In the genomic region with DNA sequence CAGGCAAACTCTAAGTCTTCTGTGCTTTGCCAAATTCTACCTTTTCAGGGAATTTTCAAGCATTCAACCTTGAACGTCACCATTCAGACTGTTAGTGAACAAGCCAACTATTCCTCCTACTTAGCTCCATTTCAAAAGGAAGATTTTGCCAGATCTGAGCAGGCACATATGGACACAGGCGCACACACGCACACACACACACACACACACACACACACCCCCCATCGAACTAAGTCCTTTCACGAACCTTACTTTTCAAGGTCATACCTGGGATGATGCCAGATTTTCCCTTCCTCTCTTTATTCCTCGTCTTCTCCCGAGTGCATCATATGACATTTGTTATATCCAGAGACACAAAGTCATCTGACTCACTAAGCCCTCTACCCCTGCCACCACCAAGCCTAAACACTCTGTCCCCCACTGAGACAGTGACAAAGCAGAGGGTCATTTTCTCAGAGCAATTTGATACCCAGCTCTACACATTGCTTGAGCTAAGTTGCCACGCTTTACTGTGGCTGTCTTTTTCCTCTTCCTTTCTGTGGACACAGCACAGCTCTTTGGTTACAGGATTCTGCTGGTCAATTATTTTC, we compare ENCODE assay signal across 12 mouse cellular contexts. TPM values are rescaled to one million over a fixed set of nuclear protein-coding genes. Genes with fewer than 3 reads are reported as not detected.
DNase-seq lines count a peak whose midpoint lies in the region; ATAC-seq and TF ChIP-seq lines count a peak whose summit lies in the region.
"Not testable (repeated sequence)": the region's sequence is repeated elsewhere in the genome, so short reads cannot be mapped to it uniquely, and the experiment has no call there.
"Had no signal": no experiment of that assay in that cellular context is flagged by ENCODE, and none has a peak within 500 bp of the region (broad histone marks: within the 10 kb centered on the region; RNA-seq: fewer than 3 reads in every experiment).

No protein-coding gene starts in this region.

- not testable (repeated sequence) for H3K27ac ChIP-seq in gastrocnemius, adult 2 months; hindbrain, embryonic 11.5 days (ENCODE audit: low read depth, low read length); lung, embryonic 14.5 days (ENCODE audit: low read depth)

- TF ChIP-seq CTCF in gastrocnemius, adult 2 months (IDR thresholded peaks at IDR 0.05); lung, embryonic 14.5 days (IDR thresholded peaks at IDR 0.05; ENCODE audit: low read depth): not testable (repeated sequence)

- not testable (repeated sequence) for H3K27me3 ChIP-seq in hindbrain, embryonic 11.5 days (ENCODE audit: control insufficient read depth, insufficient read depth, low read length); lung, embryonic 14.5 days (ENCODE audit: insufficient read depth, low read length)

- H3K9ac ChIP-seq in hindbrain, embryonic 11.5 days (ENCODE audit: low read depth, low read length); lung, embryonic 14.5 days: not testable (repeated sequence)

- intact Hi-C loops in gastrocnemius, adult 2 months (cut with DNase I) = not testable (repeated sequence)

- not testable (repeated sequence) for H3K4me1 ChIP-seq in hindbrain, embryonic 11.5 days (replicated peaks; ENCODE audit: control insufficient read depth, insufficient read depth, low read length); lung, embryonic 14.5 days (ENCODE audit: insufficient read depth)

- not testable (repeated sequence) for H3K4me2 ChIP-seq in hindbrain, embryonic 11.5 days (replicated peaks; ENCODE audit: low read depth, low read length); lung, embryonic 14.5 days

- not testable (repeated sequence) for ATAC-seq in hindbrain, embryonic 11.5 days (ENCODE audit: low FRiP score); lung, embryonic 14.5 days (ENCODE audit: insufficient read depth)

- WGBS in hindbrain, embryonic 11.5 days = 93% methylated on average over 7 of the region's 8 CpGs
- WGBS in lung, embryonic 14.5 days = 88% methylated on average over 7 of the region's 8 CpGs

- DNase-seq in ES-CJ7 (ENCODE audit: low read depth, low spot score) = peak; percentile 42
- peak; percentile 46 to 52 for DNase-seq in adrenal gland, postnatal 4 days (ENCODE audit: low spot score in 2 of 2)
- peak; percentile 46 for DNase-seq in gastrocnemius, adult 2 months
- peak; percentile 0 for DNase-seq in hindbrain, embryonic 11.5 days (ENCODE audit: low spot score)
- peak; percentile 20 to 37 for DNase-seq in layer of hippocampus, postnatal 10 days (ENCODE audit: low spot score in 2 of 2)
- DNase-seq in lung, embryonic 14.5 days = peak; percentile 0
- DNase-seq in right cerebral cortex, postnatal 10 days (ENCODE audit: low spot score in 2 of 2) = peak; percentile 32 to 41
- peak; percentile 11 for DNase-seq in thymus, postnatal 25 days

- H3K4me3 ChIP-seq in gastrocnemius, adult 2 months; hindbrain, embryonic 11.5 days (ENCODE audit: low read depth, low read length); lung, embryonic 14.5 days (ENCODE audit: low read depth, low read length): not testable (repeated sequence)

- H3K36me3 ChIP-seq in hindbrain, embryonic 11.5 days (ENCODE audit: control insufficient read depth, insufficient read depth, low read length); lung, embryonic 14.5 days (ENCODE audit: insufficient read depth): not testable (repeated sequence)

- H3K9me3 ChIP-seq in hindbrain, embryonic 11.5 days (ENCODE audit: control insufficient read depth, low read length); lung, embryonic 14.5 days (ENCODE audit: low read depth, low read length): not testable (repeated sequence)

RNA-seq across cellular contexts. Expression of a gene that starts 45.5 kb away (rescaled TPM):
- total RNA-seq in adrenal gland, postnatal 4 days (2021) = under 1 TPM; 0.42 to 0.67 TPM
- total RNA-seq in gastrocnemius, adult 2 months (2021) = under 1 TPM; 0.20 to 0.31 TPM
- 0.08 TPM in 1 of 2 replicates, not detected in the other for polyA plus RNA-seq in hindbrain, embryonic 11.5 days (2014; fragmentation: Nextera tagmentation; extraction: Ambion mirVana)
- under 1 TPM; 0.69 TPM for total RNA-seq in layer of hippocampus, postnatal 10 days (2021)
- polyA plus RNA-seq in lung, embryonic 14.5 days (2014; fragmentation: Nextera tagmentation; extraction: Ambion mirVana) = 0.23 TPM in 1 of 2 replicates, not detected in the other
- polyA plus RNA-seq: CD4-positive, CD25-positive, alpha-beta regulatory T cell, adult 4 months; heart, embryonic 16.5 days; liver, embryonic 12.5 days; myocyte had no signal
